Mouse (Mus musculus): ENCODE measurements around the gene Ccdc9b. TPM values are rescaled to one million over a fixed set of nuclear protein-coding genes. Genes with fewer than 3 reads are reported as not detected.

Ccdc9b gene
- polyA plus RNA-seq, 1 experiment, result 3.3 TPM

- Histone ChIP-seq H3K4me1 (ENCODE audit: control insufficient read depth, insufficient read depth, insufficient read length, low read length) (no peaks in the 10 kb centered on the region), H3K27me3 (ENCODE audit: control insufficient read depth, insufficient read depth, low read length) (no peaks in the 10 kb centered on the region), H3K36me3 (ENCODE audit: control insufficient read depth, insufficient read depth, low read length) (no peaks in the 10 kb centered on the region), H3K4me3 (ENCODE audit: low read depth, low read length) (no peak overlapping the region), H3K27ac (ENCODE audit: insufficient read depth, low read depth, low read length) (no peak overlapping the region)
- 44% methylated on average over 3 of the region's 3 CpGs for WGBS
- TF ChIP-seq POLR2A (IDR thresholded peaks at IDR 0.05; ENCODE audit: low read depth, low read length) (no peak), CTCF (IDR thresholded peaks at IDR 0.05; ENCODE audit: extremely low read depth, insufficient read length, insufficient replicate concordance, low read depth, low read length) (no peak)
These were observed 22.1 kb downstream of the Ccdc9b start for GRCm38 (mm10) chr2:118740341-118740740.

DNA sequence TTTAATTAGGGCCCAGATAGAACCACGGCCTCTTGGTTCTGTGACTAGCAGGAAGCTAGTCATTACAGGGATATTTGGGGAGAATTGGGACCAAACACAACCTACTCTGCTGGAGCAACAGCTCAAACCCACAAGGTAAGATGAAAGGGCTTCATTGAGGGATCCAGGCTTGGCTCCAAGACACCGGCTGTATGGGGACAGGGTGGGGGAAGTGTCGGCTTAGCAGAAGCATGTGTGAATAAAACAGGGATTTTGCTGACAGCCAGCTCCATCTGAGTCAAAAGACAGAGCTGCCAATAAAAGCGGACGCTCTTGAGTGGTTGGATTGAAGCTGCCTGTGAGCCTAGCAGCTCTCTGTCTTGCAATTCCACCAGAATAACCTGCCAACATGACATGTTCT lies 29.1 kb downstream of the Ccdc9b start:
- TF ChIP-seq CTCF (IDR thresholded peaks at IDR 0.05; ENCODE audit: extremely low read depth, insufficient read length, insufficient replicate concordance, low read depth, low read length), result no peak
- TF ChIP-seq POLR2A (IDR thresholded peaks at IDR 0.05; ENCODE audit: low read depth, low read length), result no peak
- WGBS, result 66% methylated on average over 5 of the region's 5 CpGs
- no peaks in the 10 kb centered on the region for H3K27me3 ChIP-seq (ENCODE audit: control insufficient read depth, insufficient read depth, low read length)
- H3K27ac ChIP-seq (ENCODE audit: insufficient read depth, low read depth, low read length), result no peak overlapping the region
- H3K4me3 ChIP-seq (ENCODE audit: low read depth, low read length), result no peak overlapping the region
- H3K36me3 ChIP-seq (ENCODE audit: control insufficient read depth, insufficient read depth, low read length), result no peaks in the 10 kb centered on the region
- peaks cover 3% of the 10 kb centered on the region; the same call in 1 of the 2 replicates for H3K4me1 ChIP-seq (ENCODE audit: control insufficient read depth, insufficient read depth, insufficient read length, low read length)

GRCm38 (mm10) chr2:118731981-118732380 lies 30.5 kb downstream of the Ccdc9b start:
- WGBS, result 85% methylated on average over 5 of the region's 5 CpGs
- Histone ChIP-seq H3K4me3 (ENCODE audit: low read depth, low read length) (no peak overlapping the region), H3K27ac (ENCODE audit: insufficient read depth, low read depth, low read length) (no peak overlapping the region), H3K27me3 (ENCODE audit: control insufficient read depth, insufficient read depth, low read length) (no peaks in the 10 kb centered on the region), H3K4me1 (ENCODE audit: control insufficient read depth, insufficient read depth, insufficient read length, low read length) (peaks cover 3% of the 10 kb centered on the region; the same call in 1 of the 2 replicates), H3K36me3 (ENCODE audit: control insufficient read depth, insufficient read depth, low read length) (no peaks in the 10 kb centered on the region)
- TF ChIP-seq CTCF (IDR thresholded peaks at IDR 0.05; ENCODE audit: extremely low read depth, insufficient read length, insufficient replicate concordance, low read depth, low read length), result no peak
- TF ChIP-seq POLR2A (IDR thresholded peaks at IDR 0.05; ENCODE audit: low read depth, low read length), result no peak

DNA sequence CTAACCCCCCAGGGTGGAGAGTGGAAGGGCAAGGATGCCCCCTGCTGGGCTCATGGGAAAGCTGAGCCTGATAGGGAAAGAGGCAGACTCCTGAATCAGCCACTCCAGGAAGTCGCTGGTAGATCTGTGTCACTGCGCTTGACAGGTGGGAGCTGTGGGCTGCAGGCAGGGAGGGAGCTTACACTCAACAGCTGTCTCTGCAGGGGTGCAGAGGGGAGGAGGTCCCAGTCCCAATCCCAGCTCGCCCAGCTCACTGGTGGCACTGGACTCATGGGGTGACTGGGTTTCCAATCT lies 31.9 kb downstream of the Ccdc9b start:
- H3K4me1 ChIP-seq (ENCODE audit: control insufficient read depth, insufficient read depth, insufficient read length, low read length), result peaks cover 3% of the 10 kb centered on the region; the same call in 1 of the 2 replicates
- peak; percentile 83; the same call in 1 of the 2 replicates for TF ChIP-seq CTCF (IDR thresholded peaks at IDR 0.05; ENCODE audit: extremely low read depth, insufficient read length, insufficient replicate concordance, low read depth, low read length)
- no peak for TF ChIP-seq POLR2A (IDR thresholded peaks at IDR 0.05; ENCODE audit: low read depth, low read length)
- H3K27me3 ChIP-seq (ENCODE audit: control insufficient read depth, insufficient read depth, low read length), result no peaks in the 10 kb centered on the region
- H3K27ac ChIP-seq (ENCODE audit: insufficient read depth, low read depth, low read length), result no peak overlapping the region
- no peaks in the 10 kb centered on the region for H3K36me3 ChIP-seq (ENCODE audit: control insufficient read depth, insufficient read depth, low read length)
- WGBS, result 9% methylated on average over 3 of the region's 3 CpGs
- H3K4me3 ChIP-seq (ENCODE audit: low read depth, low read length), result no peak overlapping the region

DNA sequence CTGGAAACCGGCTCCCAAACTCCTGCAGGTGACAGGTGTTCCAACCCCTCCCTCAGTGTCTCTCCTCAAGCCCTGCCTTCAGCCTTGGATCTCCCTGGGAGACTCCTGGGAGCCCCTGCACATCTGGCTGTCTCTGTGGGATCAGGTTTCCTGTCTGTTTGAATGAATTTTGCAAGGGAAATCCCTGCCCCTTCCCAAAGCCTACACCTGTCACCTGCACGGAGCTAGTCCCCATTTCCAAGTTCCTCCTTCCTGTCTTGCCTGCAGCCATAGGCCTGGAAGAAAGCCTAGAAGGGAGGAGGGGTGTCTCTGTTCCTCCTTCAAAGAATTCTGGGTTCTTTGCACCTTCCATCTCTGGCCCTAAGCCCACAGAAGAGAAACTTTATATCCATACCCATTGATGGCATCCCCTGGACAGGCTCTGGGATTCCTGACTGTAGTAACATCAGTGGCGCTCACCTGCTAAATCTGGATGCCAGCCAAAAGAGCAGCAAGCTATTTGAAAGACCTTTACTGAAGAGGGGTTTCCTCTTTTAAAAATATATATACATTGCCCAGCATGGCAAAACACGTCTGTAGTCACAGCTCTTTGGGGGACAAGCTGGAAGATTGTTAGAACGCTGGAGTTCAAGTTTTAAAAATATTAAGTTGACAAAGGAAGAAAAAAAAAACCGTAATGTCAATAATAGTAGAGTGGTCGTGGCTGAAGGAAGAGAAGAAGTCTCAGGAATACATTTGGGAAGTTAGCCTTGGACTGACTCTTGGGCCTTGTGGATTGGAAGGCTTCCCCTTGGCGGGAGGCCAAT lies 32.4 kb downstream of the Ccdc9b start:
- 21% methylated on average over 8 of the region's 8 CpGs for WGBS
- Histone ChIP-seq H3K4me1 (ENCODE audit: control insufficient read depth, insufficient read depth, insufficient read length, low read length) (peaks cover 3% of the 10 kb centered on the region; the same call in 1 of the 2 replicates), H3K36me3 (ENCODE audit: control insufficient read depth, insufficient read depth, low read length) (no peaks in the 10 kb centered on the region), H3K27ac (ENCODE audit: insufficient read depth, low read depth, low read length) (no peak overlapping the region), H3K27me3 (ENCODE audit: control insufficient read depth, insufficient read depth, low read length) (no peaks in the 10 kb centered on the region), H3K4me3 (ENCODE audit: low read depth, low read length) (no peak overlapping the region)
- TF ChIP-seq POLR2A (IDR thresholded peaks at IDR 0.05; ENCODE audit: low read depth, low read length), result no peak
- TF ChIP-seq CTCF (IDR thresholded peaks at IDR 0.05; ENCODE audit: extremely low read depth, insufficient read length, insufficient replicate concordance, low read depth, low read length), result no peak

DNA sequence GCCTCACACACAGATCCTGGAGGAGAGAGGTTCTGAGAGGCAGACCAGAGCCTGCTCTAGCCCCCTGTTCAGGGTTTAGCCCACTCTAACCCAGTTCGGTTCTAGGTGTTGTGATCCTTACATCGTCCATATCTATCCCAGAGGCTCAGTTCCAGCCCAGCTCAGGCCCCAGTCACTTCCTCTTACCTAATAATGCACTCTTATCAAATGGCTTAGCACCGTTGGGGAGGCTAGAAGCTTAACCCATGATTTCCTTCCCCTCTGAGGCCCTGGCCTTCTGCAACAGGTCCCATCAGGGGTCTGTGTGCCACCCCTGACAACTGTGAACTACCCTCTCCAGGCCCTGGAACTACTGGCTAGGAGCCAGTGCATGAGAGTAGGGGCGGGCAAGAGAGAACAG lies 33.3 kb downstream of the Ccdc9b start:
- Histone ChIP-seq H3K27me3 (ENCODE audit: control insufficient read depth, insufficient read depth, low read length) (no peaks in the 10 kb centered on the region), H3K4me3 (ENCODE audit: low read depth, low read length) (no peak overlapping the region), H3K4me1 (ENCODE audit: control insufficient read depth, insufficient read depth, insufficient read length, low read length) (peaks cover 3% of the 10 kb centered on the region; the same call in 1 of the 2 replicates), H3K36me3 (ENCODE audit: control insufficient read depth, insufficient read depth, low read length) (no peaks in the 10 kb centered on the region), H3K27ac (ENCODE audit: insufficient read depth, low read depth, low read length) (0 out of 2 replicates have a peak overlapping the region, but pooled peaks have one; percentile 23)
- WGBS, result 41% methylated on average over 4 of the region's 4 CpGs
- TF ChIP-seq CTCF (IDR thresholded peaks at IDR 0.05; ENCODE audit: extremely low read depth, insufficient read length, insufficient replicate concordance, low read depth, low read length) (no peak), POLR2A (IDR thresholded peaks at IDR 0.05; ENCODE audit: low read depth, low read length) (no peak)

GRCm38 (mm10) chr2:118728337-118728736 lies 34.1 kb downstream of the Ccdc9b start, which contains the start of gene Plcb2:
Gene Plcb2, minus strand, starts transcription at chr2:118728438.
- H3K36me3 ChIP-seq (ENCODE audit: control insufficient read depth, insufficient read depth, low read length), result no peaks in the 10 kb centered on the region
- 41% methylated on average over 7 of the region's 7 CpGs for WGBS
- H3K27ac ChIP-seq (ENCODE audit: insufficient read depth, low read depth, low read length), result peak within 1 kb of the TSS; percentile 23
- H3K4me1 ChIP-seq (ENCODE audit: control insufficient read depth, insufficient read depth, insufficient read length, low read length), result peaks cover 3% of the 10 kb centered on the region; the same call in 1 of the 2 replicates
- no peak for TF ChIP-seq POLR2A (IDR thresholded peaks at IDR 0.05; ENCODE audit: low read depth, low read length)
- no peak for TF ChIP-seq CTCF (IDR thresholded peaks at IDR 0.05; ENCODE audit: extremely low read depth, insufficient read length, insufficient replicate concordance, low read depth, low read length)
- peak within 1 kb of the TSS; percentile 50 for H3K4me3 ChIP-seq (ENCODE audit: low read depth, low read length)
- no peaks in the 10 kb centered on the region for H3K27me3 ChIP-seq (ENCODE audit: control insufficient read depth, insufficient read depth, low read length)

Measured in small intestine, adult 2 months (tissue).